Mouse (Mus musculus): Measurements from ENCODE around the gene Pth2.

GRCm38 (mm10) chr7:45182199-45182601 lies 1.4 kb downstream of the Pth2 start:
- TF ChIP-seq POLR2A (IDR thresholded peaks at IDR 0.05; ENCODE audit: control insufficient read depth, low read depth, low read length): no peak
- TF ChIP-seq CTCF (IDR thresholded peaks at IDR 0.05; ENCODE audit: control insufficient read depth, insufficient read depth, insufficient replicate concordance, low read depth, low read length): no peak

All from testis, adult 2 months (tissue).